Mouse (Mus musculus): ENCODE results near the gene Gstp1. TPM values are rescaled to one million over a fixed set of nuclear protein-coding genes. Genes with fewer than 3 reads are reported as not detected.
"Not testable (repeated sequence)": the region's sequence is repeated elsewhere in the genome, so short reads cannot be mapped to it uniquely, and the experiment has no call there.

Gene Gstp1
- polyA plus RNA-seq, 1 experiment from 2014 or later: 468 TPM

DNA sequence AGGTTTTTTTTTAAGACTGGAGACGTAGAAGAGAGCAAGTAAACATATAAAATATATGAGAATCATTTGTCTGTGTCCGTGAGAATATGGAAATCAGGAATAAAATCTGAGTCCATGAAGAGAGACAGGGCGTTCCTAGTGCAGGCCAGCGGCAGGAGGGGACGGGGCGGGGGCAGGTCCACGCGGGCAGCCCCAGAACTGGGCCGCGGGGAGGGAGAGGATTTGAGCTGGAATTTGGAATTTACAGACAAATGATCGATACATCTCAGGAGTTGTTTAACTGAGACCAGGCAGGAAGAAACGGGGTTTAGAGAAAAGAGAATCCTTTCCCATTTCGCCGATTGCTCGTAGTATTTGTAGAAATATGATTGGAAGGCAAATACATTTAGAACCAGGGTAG lies 32.5 kb upstream of the Gstp1 start:
- Histone ChIP-seq H3K36me3 (ENCODE audit: insufficient read depth) (no peaks in the 10 kb centered on the region), H3K4me2 (no peak overlapping the region), H3K4me3 (ENCODE audit: low read depth, low read length) (no peak overlapping the region), H3K27me3 (ENCODE audit: insufficient read depth, low read length) (0 out of 2 replicates have a peak, but pooled peaks cover 2% of the 10 kb centered on the region), H3K9me3 (ENCODE audit: low read depth, low read length) (no peaks in the 10 kb centered on the region), H3K9ac (no peak overlapping the region), H3K27ac (ENCODE audit: low read depth) (no peak overlapping the region), H3K4me1 (ENCODE audit: insufficient read depth) (no peaks in the 10 kb centered on the region)
- DNase-seq (no peak), ATAC-seq (ENCODE audit: insufficient read depth) (no peak)
- no peak for TF ChIP-seq CTCF (IDR thresholded peaks at IDR 0.05; ENCODE audit: low read depth)
- 63% methylated on average over 15 of the region's 15 CpGs for WGBS

DNA sequence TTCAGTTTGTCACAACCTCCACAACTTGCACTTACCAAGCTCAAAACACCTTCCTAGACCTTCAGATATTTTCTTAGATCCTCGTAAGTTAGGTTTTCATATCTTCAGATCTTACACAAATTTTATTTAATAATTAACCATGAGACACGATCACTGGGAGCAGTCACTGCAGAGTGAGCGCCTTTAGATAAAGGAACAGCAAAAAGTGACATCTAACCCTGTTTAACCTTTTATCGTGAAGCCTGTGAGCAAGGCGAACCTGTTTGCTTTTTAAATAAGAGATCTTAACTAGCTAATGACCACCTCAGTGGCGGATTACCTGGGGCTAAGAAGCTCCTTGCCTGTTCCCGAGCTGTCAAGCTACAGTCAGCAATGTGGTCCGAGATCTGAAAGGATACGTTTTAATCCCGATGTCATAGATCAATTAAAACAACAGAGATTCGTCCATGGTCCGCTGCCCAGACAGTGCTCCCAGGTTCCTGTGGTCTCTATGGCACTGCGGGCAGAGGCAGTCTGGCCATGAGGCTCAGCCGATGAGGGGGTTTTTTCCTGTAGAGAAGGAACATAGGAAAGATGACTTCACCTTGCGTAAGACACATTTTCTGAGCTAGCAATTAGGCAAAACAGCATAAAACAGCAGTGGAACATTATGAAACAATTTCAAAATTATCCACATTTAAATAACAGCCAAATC lies 31.1 kb upstream of the Gstp1 start:
- 49% methylated on average over 15 of the region's 15 CpGs for WGBS
- no peak overlapping the region for H3K27ac ChIP-seq (ENCODE audit: low read depth)

GRCm38 (mm10) chr19:4068242-4068641 lies 30.5 kb upstream of the Gstp1 start:
- not testable (repeated sequence) for DNase-seq; H3K27ac ChIP-seq (ENCODE audit: low read depth); H3K36me3 ChIP-seq (ENCODE audit: insufficient read depth); H3K27me3 ChIP-seq (ENCODE audit: insufficient read depth, low read length); H3K9me3 ChIP-seq (ENCODE audit: low read depth, low read length); H3K4me1 ChIP-seq (ENCODE audit: insufficient read depth); H3K9ac ChIP-seq; H3K4me2 ChIP-seq; H3K4me3 ChIP-seq (ENCODE audit: low read depth, low read length); ATAC-seq (ENCODE audit: insufficient read depth)
- 85% methylated on average over 2 of the region's 2 CpGs for WGBS

More for the DNA sequence above, 31.1 kb upstream of the Gstp1 start:
- no peaks in the 10 kb centered on the region for H3K36me3 ChIP-seq (ENCODE audit: insufficient read depth)
- H3K4me1 ChIP-seq (ENCODE audit: insufficient read depth): no peaks in the 10 kb centered on the region
- no peaks in the 10 kb centered on the region for H3K9me3 ChIP-seq (ENCODE audit: low read depth, low read length)
- no peak overlapping the region for H3K9ac ChIP-seq
- 0 out of 2 replicates have a peak, but pooled peaks cover 2% of the 10 kb centered on the region for H3K27me3 ChIP-seq (ENCODE audit: insufficient read depth, low read length)
- DNase-seq (no peak), ATAC-seq (ENCODE audit: insufficient read depth) (no peak)
- TF ChIP-seq CTCF (IDR thresholded peaks at IDR 0.05; ENCODE audit: low read depth): no peak
- no peak overlapping the region for H3K4me2 ChIP-seq
- H3K4me3 ChIP-seq (ENCODE audit: low read depth, low read length): no peak overlapping the region

- no peak overlapping the region for H3K9ac ChIP-seq
- no peak overlapping the region for H3K27ac ChIP-seq (ENCODE audit: low read depth)
- H3K9me3 ChIP-seq (ENCODE audit: low read depth, low read length): no peaks in the 10 kb centered on the region
- H3K4me3 ChIP-seq (ENCODE audit: low read depth, low read length): no peak overlapping the region
- H3K36me3 ChIP-seq (ENCODE audit: insufficient read depth): no peaks in the 10 kb centered on the region
- 0 out of 2 replicates have a peak, but pooled peaks cover 2% of the 10 kb centered on the region for H3K27me3 ChIP-seq (ENCODE audit: insufficient read depth, low read length)
- DNase-seq (no peak), ATAC-seq (ENCODE audit: insufficient read depth) (no peak)
- no peak for TF ChIP-seq CTCF (IDR thresholded peaks at IDR 0.05; ENCODE audit: low read depth)
- H3K4me2 ChIP-seq: no peak overlapping the region
- H3K4me1 ChIP-seq (ENCODE audit: insufficient read depth): no peaks in the 10 kb centered on the region
Measured at GRCm38 (mm10) chr19:4066877-4067276, 29.1 kb upstream of the Gstp1 start.

DNA sequence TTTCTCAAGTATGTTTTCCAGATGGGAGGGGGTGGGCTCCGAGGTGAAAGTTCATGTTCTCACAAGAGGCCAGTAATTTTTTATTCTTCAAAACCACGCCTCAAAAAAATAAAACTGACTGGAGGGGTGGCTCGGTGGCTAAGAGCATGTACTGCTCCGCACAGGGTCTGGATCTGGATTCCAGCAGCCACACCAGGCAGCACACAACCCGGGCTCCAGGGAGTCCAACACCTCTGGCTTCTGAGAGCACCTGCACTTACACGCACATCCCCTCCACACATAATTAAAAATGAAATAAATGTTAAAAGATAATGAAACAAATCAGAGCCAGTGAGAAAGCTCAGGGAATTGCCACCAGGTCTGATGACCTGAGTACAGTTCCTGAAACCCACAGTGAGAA lies 28.5 kb upstream of the Gstp1 start:
- Histone ChIP-seq H3K27ac (ENCODE audit: low read depth) (no peak overlapping the region), H3K9me3 (ENCODE audit: low read depth, low read length) (no peaks in the 10 kb centered on the region), H3K9ac (no peak overlapping the region), H3K4me3 (ENCODE audit: low read depth, low read length) (no peak overlapping the region), H3K36me3 (ENCODE audit: insufficient read depth) (no peaks in the 10 kb centered on the region), H3K4me2 (no peak overlapping the region), H3K27me3 (ENCODE audit: insufficient read depth, low read length) (0 out of 2 replicates have a peak, but pooled peaks cover 2% of the 10 kb centered on the region), H3K4me1 (ENCODE audit: insufficient read depth) (no peaks in the 10 kb centered on the region)
- WGBS: 76% methylated on average over 6 of the region's 6 CpGs
- TF ChIP-seq CTCF (IDR thresholded peaks at IDR 0.05; ENCODE audit: low read depth): no peak
- DNase-seq (no peak), ATAC-seq (ENCODE audit: insufficient read depth) (no peak)

DNA sequence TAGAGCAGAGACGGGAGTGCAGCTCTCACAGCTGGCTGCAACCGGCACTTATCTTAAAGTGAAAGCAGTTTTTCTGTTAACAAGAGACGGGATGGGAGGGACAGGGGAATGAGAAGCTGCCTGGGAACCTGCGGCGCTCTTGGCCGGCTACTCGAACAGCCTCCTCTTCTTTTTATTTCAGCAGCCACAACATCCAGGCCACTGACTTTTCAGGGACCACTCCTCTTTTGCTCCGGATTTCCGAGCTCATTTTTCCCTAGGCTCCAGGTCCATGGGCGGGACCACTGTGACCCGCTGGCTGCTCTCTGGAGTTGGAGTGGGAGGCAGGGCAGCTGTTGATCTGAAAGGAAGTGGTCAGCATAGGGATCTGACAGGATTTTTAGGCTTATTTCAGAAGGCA lies 26.7 kb upstream of the Gstp1 start:
- ATAC-seq (ENCODE audit: insufficient read depth); H3K9me3 ChIP-seq (ENCODE audit: low read depth, low read length); H3K27ac ChIP-seq (ENCODE audit: low read depth); H3K4me3 ChIP-seq (ENCODE audit: low read depth, low read length); H3K9ac ChIP-seq; H3K27me3 ChIP-seq (ENCODE audit: insufficient read depth, low read length); DNase-seq; H3K4me2 ChIP-seq; H3K4me1 ChIP-seq (ENCODE audit: insufficient read depth); H3K36me3 ChIP-seq (ENCODE audit: insufficient read depth): not testable (repeated sequence)
- 0% methylated on average over 1 of the region's 11 CpGs for whole genome bisulfite sequencing

- not testable (repeated sequence) for H3K4me1 ChIP-seq (ENCODE audit: insufficient read depth); H3K4me3 ChIP-seq (ENCODE audit: low read depth, low read length); H3K27ac ChIP-seq (ENCODE audit: low read depth); H3K27me3 ChIP-seq (ENCODE audit: insufficient read depth, low read length); H3K9ac ChIP-seq; H3K4me2 ChIP-seq; H3K9me3 ChIP-seq (ENCODE audit: low read depth, low read length); DNase-seq; H3K36me3 ChIP-seq (ENCODE audit: insufficient read depth); ATAC-seq (ENCODE audit: insufficient read depth)
- WGBS: 28% methylated on average over 3 of the region's 4 CpGs
Measured at GRCm38 (mm10) chr19:4063357-4063756, 25.6 kb upstream of the Gstp1 start.
